Mouse (Mus musculus) forebrain, embryonic 12.5 days (tissue): Measurements from ENCODE around the gene Gm20388. TPM values are rescaled to one million over a fixed set of nuclear protein-coding genes. Genes with fewer than 3 reads are reported as not detected.

Source experiments
- ATAC-seq: fragments of 200-750 bp; cut with Nextera tagmentation; 2 replicates; pipeline ENCODE4 v1.8.0; 2017; ENCODE audit warnings: moderate TSS enrichment; ENCODE audit not compliant: low FRiP score
- H3K27ac ChIP-seq: fragments of 300-500 bp; sonication (generic); 2 replicates; pipeline ENCODE4 v1.5.1; 2016; ENCODE audit warnings: mild to moderate bottlenecking
- H3K27me3 ChIP-seq: fragments of 300-500 bp; sonication (generic); 2 replicates; pipeline ENCODE4 v1.6.1; 2016; ENCODE audit warnings: mild to moderate bottlenecking
- H3K36me3 ChIP-seq: fragments of 300-500 bp; sonication (generic); replicated peaks from 2 replicates; pipeline ENCODE4 v1.6.1; 2016; ENCODE audit warnings: mild to moderate bottlenecking
- H3K4me1 ChIP-seq: fragments of 300-500 bp; sonication (generic); 2 replicates; pipeline ENCODE4 v1.6.1; 2016
- H3K4me2 ChIP-seq: fragments of 300-500 bp; sonication (generic); 2 replicates; pipeline ENCODE4 v1.6.1; 2016; ENCODE audit warnings: mild to moderate bottlenecking, moderate library complexity
- H3K4me3 ChIP-seq: fragments of 300-500 bp; sonication (generic); replicated peaks from 2 replicates; pipeline ENCODE4 v1.5.1; 2016; ENCODE audit warnings: mild to moderate bottlenecking
- H3K9ac ChIP-seq: fragments of 300-500 bp; sonication (generic); 2 replicates; pipeline ENCODE4 v1.6.1; 2016; ENCODE audit warnings: mild to moderate bottlenecking
- H3K9me3 ChIP-seq: fragments of 300-500 bp; sonication (generic); 2 replicates; pipeline ENCODE4 v1.6.1; 2016
- WGBS: fragments of 180-500 bp; shearing (Covaris S2); methylation state at CpG from one replicate; pipeline ENCODE4 v1.1.7; 2016; 5-methylcytosine and 5-hydroxymethylcytosine counted together
- polyA plus RNA-seq: library from polyadenylated mRNA; unstranded; fragments of >200 nt; fragmentation: Nextera tagmentation; extraction: Ambion mirVana; gene quantifications from 2 replicates; pipeline ENCODE4 v1.2.1, GENCODE M21; 2016

The Gm20388 gene
- polyA plus RNA-seq, 1 experiment from 2014 or later = not detected

DNA sequence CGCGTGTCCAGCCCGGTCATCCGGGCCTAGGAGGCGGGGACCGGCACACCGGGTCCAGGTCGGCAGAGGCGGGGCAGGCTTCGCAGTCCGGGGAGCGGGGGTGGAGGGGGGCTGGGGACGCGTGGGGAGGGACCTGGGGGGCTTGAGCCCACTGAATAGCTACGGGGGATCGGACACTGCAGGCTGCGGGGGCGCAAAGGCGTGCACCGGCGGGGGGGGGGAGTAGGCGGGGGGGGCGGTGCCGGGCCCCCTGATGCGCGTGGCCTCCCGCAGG is 1173.2 kb downstream of the Gm20388 start:
- Histone ChIP-seq H3K36me3 (no peaks in the 10 kb centered on the region), H3K4me2 (peak overlapping the region; percentile 86), H3K27ac (no peak overlapping the region), H3K4me3 (peak overlapping the region; percentile 47), H3K9me3 (no peaks in the 10 kb centered on the region), H3K4me1 (peaks cover 25% of the 10 kb centered on the region), H3K27me3 (peaks cover 99% of the 10 kb centered on the region), H3K9ac (peak overlapping the region; percentile 21; the same call in 1 of the 2 replicates)
- no peak for ATAC-seq
- 1% methylated on average over 20 of the region's 27 CpGs for WGBS

DNA sequence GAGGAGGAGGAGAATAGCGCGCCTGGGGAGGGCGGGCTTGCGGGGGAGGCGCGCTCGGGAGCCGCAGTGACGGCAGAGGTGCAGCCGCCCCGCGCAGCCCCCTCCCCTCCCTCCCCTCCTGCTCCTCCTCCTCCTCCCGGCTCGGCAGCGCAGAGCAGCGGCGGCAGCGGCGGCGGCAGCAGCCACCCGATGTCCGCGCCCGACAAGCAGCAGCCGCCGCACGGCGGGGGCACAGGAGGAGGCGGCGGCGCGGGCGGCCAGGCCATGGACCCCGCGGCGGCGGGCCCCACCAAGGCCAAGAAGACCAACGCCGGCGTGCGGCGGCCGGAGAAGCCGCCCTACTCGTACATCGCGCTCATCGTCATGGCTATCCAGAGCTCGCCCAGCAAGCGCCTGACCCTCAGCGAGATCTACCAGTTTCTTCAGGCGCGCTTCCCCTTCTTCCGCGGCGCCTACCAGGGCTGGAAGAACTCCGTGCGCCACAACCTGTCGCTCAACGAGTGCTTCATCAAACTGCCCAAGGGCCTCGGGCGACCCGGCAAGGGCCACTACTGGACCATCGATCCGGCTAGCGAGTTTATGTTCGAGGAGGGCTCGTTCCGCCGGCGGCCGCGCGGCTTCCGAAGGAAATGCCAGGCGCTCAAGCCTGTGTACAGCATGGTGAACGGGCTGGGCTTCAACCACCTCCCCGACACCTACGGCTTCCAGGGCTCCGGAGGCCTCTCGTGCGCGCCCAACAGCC is 1173.7 kb downstream of the Gm20388 start, which contains the start of gene Foxf1:
Gene Foxf1 (plus strand): TSS at position 177 of the 742 bp plus-strand sequence.
- no peaks in the 10 kb centered on the region for H3K9me3 ChIP-seq
- H3K4me3 ChIP-seq = peak within 1 kb of the TSS; percentile 47
- peaks cover 25% of the 10 kb centered on the region for H3K4me1 ChIP-seq
- H3K36me3 ChIP-seq = no peaks in the 10 kb centered on the region
- under 1% methylated on average over 64 of the region's 83 CpGs for WGBS
- no peak within 1 kb of the TSS for H3K27ac ChIP-seq
- peaks cover 99% of the 10 kb centered on the region for H3K27me3 ChIP-seq
- peak; percentile 39 for ATAC-seq
- peak within 1 kb of the TSS; percentile 86 for H3K4me2 ChIP-seq
- peak within 1 kb of the TSS; percentile 38; the same call in 1 of the 2 replicates for H3K9ac ChIP-seq

DNA sequence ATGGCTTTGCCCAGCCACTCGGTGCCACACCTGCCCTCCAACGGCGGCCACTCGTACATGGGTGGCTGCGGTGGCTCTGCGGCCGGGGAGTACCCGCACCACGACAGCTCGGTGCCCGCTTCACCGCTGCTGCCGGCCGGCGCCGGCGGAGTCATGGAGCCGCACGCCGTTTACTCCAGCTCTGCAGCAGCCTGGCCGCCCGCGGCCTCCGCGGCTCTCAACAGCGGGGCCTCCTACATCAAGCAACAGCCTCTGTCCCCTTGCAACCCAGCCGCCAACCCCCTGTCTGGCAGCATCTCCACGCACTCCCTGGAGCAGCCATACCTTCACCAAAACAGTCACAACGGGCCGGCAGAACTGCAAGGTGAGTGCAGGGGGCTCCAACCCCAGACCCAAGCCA is 1174.4 kb downstream of the Gm20388 start:
- Histone ChIP-seq H3K27me3 (peaks cover 99% of the 10 kb centered on the region), H3K4me1 (peaks cover 25% of the 10 kb centered on the region), H3K27ac (no peak overlapping the region), H3K4me2 (peak overlapping the region; percentile 86), H3K9ac (no peak overlapping the region), H3K4me3 (peak overlapping the region; percentile 47), H3K36me3 (no peaks in the 10 kb centered on the region), H3K9me3 (no peaks in the 10 kb centered on the region)
- ATAC-seq = no peak
- under 1% methylated on average over 30 of the region's 30 CpGs for WGBS

DNA sequence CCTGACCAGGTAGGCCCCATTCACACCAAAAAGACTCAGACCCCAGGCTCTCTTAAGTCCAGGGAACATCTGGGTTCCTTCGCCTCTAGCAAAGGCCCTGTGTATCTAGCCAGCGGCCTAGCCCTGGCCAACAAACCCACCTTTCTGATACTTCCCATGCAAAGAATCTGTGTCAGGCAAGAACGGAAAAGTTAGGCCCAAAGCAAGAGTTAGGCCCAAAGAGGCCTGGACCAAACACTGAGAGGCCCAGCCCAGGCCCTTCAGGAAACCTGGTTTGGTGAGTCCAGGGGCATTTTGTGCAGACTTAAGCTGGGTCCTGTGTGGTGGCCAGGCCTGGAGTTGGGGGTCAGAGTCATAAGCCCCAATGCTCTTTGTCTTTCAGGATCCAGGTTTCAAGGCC is 1174.9 kb downstream of the Gm20388 start:
- no peak for ATAC-seq
- Histone ChIP-seq H3K36me3 (no peaks in the 10 kb centered on the region), H3K27me3 (peaks cover 99% of the 10 kb centered on the region), H3K4me1 (peaks cover 25% of the 10 kb centered on the region), H3K9ac (no peak overlapping the region), H3K4me2 (no peak overlapping the region), H3K9me3 (no peaks in the 10 kb centered on the region), H3K27ac (no peak overlapping the region), H3K4me3 (no peak overlapping the region)
- WGBS = 17% methylated on average over 3 of the region's 3 CpGs

DNA sequence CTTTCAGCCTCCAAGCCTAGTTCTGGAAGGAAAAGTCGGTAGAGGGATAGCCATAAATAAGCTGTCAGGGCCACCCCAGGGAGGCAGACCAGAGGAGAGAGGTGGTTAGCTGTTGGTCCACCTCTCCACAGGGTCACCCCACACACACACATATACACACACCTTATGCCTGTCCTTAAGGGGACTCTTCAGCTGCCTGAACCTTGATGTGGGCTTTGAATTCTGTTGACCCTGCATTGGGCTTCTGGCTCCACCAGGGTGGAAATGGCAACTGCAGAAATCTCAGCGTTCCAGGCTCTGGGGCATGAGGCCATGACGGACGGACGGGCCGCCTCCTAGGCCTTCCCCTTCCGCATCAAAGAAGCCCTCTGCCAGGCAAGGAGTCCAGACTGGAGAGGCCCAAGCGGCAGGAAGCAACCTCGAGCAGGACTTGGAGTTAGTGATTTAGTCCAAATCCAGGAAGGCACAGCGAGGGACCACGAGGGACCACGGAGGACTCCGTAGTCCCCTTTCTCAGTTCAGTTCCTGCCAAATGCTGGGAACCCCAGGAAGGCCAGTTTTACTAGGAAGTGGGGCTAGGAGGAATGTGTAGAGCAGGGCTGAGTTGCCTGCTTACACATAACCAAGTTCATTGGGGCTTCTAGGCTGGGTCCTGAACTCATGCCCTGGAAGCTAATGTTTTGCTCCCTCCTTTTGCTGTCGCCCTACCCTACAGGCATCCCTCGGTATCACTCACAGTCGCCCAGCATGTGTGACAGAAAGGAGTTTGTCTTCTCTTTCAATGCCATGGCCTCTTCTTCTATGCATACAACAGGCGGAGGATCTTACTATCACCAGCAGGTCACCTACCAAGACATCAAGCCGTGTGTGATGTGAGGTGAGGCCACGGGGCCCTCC is 1175.6 kb downstream of the Gm20388 start:
- Histone ChIP-seq H3K27me3 (peaks cover 99% of the 10 kb centered on the region), H3K4me3 (no peak overlapping the region), H3K36me3 (no peaks in the 10 kb centered on the region), H3K9me3 (no peaks in the 10 kb centered on the region), H3K27ac (no peak overlapping the region), H3K9ac (no peak overlapping the region), H3K4me1 (peaks cover 25% of the 10 kb centered on the region), H3K4me2 (no peak overlapping the region)
- WGBS = 7% methylated on average over 19 of the region's 19 CpGs
- no peak for ATAC-seq

DNA sequence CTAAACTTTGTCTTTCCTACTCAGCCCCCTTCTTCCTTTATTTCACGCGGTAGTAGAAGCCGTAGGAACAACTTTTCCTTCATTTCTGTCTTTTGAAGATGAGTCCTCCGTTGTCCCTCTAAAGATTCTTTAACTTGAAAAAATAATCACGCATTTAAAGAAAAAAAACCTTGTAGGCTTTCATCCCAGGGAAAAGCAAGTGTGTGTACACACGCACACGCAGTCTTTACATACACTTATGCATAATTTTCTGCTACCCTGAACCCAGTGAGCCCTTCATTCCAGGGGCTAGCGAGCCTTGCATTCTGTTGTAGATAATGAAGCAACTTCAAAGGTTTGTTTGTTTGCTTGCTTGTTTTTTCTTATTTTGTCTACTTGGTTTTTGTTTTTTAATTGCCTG is 1177.6 kb downstream of the Gm20388 start:
- WGBS = 1% methylated on average over 8 of the region's 8 CpGs
- Histone ChIP-seq H3K4me1 (peaks cover 18% of the 10 kb centered on the region), H3K4me2 (no peak overlapping the region), H3K27ac (no peak overlapping the region), H3K9me3 (no peaks in the 10 kb centered on the region), H3K27me3 (peaks cover 99% of the 10 kb centered on the region), H3K4me3 (no peak overlapping the region), H3K9ac (no peak overlapping the region), H3K36me3 (no peaks in the 10 kb centered on the region)
- ATAC-seq = no peak

DNA sequence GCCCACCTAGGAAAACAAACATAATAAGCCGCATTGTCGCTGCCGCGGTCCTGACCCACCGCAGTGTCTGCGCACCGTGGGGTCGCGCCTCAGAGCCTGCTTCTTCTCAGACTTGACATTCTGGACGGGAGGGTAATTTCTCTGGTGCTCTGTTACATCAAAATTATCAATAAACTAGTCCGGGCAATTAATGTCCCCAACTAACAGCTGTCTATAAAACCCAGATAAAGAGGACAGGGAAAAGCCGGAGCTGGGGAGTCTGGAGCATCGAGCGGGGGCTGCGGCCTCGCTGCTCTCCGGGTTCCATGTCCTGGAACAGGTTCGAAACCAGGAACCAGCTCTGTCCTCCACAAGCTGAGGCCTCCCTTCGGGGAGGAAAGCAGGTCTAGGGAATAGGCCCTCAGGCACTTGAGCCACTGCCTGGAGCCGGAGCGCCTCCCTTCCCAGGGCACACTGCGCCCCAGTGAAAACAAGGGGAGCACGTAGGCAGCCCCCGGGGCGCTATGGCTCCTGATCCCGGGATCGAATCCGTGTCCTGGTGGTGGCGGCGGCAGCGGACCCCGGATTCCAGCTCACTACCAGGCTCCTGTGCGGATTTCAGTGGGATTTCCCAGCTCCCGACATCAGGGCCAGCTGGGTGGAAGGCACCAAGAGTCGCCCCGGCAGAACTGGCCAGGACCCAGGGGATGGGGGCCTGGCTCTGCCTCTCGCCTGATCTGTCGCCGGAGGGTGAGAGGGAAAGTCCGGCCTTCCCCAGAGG is 1178.4 kb downstream of the Gm20388 start:
- no peak overlapping the region for H3K27ac ChIP-seq
- H3K27me3 ChIP-seq = peaks cover 99% of the 10 kb centered on the region
- H3K4me3 ChIP-seq = no peak overlapping the region
- H3K9ac ChIP-seq = no peak overlapping the region
- ATAC-seq = no peak
- no peaks in the 10 kb centered on the region for H3K9me3 ChIP-seq
- H3K4me1 ChIP-seq = peaks cover 11% of the 10 kb centered on the region
- H3K36me3 ChIP-seq = no peaks in the 10 kb centered on the region
- H3K4me2 ChIP-seq = no peak overlapping the region
- WGBS = under 1% methylated on average over 40 of the region's 40 CpGs

DNA sequence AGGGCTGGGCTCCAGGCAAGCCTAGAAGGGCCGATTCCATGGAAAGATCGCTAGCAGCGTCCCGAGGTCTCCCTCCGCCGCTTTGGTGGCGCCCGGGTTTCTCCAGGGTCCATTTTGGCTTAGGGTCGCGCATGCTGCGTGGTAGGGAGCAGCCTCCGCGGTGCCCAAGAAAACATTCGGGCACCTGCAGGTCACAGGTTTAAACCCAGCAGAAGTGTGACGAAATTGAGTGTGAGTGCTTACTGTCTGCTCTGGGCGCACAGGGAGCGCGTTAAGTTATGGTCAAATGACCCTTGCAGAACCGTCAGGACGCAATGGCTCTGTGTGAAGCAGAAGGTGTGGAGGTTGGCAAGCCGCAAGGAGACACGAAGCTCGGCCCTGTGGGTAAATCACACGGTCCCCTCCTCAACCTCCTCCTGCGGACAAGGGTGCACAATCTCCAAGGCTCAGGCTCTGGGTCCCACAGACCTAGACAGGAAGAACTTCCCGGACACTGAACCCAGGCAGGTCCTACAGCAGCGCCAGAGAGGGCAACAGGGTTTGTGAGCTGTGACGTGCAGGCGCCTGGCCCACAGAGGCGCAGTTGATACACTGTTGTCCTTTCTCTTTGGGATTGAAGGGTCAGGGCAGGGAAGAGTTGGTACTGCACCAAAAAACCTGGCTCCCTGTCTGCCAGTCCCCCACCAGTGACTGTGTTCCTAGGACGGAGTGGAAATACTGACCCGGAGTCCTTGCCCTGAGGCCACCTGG is 1179.2 kb downstream of the Gm20388 start:
- ATAC-seq = no peak
- WGBS = 2% methylated on average over 32 of the region's 32 CpGs

DNA sequence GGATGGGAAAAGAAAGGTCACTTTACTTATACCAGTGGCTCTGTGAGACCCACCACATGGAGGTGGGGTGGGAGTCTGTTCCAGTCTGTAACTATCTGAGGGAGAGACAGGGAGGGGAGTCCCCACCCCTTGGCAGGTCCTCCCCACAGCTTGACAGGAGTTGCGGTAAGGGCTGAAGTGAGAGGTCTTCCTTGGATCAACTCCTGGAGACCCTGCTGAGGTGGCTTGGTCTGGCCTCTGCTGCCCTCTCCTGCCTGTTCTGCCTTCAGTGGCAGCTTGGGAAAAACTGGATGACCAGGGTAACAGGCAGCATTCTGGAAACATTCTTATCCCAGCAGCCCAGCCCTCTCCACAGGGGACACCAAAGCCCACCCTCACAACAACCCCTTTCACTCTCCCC is 1180.1 kb downstream of the Gm20388 start:
- 0% methylated on average over 1 of the region's 1 CpGs for WGBS
- no peak for ATAC-seq

More for the DNA sequence above, 1179.2 kb downstream of the Gm20388 start:
- H3K9ac ChIP-seq = no peak overlapping the region
- no peak overlapping the region for H3K4me2 ChIP-seq
- no peaks in the 10 kb centered on the region for H3K9me3 ChIP-seq
- peaks cover 96% of the 10 kb centered on the region for H3K27me3 ChIP-seq
- peaks cover 3% of the 10 kb centered on the region for H3K4me1 ChIP-seq
- H3K27ac ChIP-seq = no peak overlapping the region
- no peak overlapping the region for H3K4me3 ChIP-seq
- no peaks in the 10 kb centered on the region for H3K36me3 ChIP-seq

DNA sequence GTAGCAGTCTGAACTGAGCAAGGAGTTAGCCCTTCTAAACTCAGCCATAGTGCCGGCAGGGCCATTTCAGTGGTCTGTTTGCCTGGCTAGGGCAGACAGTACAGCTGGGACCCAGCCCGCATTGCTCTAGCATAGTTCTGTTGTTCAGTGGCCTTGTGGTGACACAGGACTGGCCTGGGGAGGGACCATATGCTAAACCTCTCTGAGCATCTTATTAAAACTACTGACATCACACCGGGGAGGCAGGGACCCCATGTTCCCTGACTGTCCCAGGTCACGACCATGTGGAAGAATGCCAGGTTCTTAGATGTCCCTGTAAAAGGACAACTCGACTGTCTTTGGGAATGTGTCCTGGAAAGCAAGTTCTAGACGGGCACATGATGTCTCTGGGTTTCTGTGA is 1181.5 kb downstream of the Gm20388 start:
- H3K9me3 ChIP-seq = no peaks in the 10 kb centered on the region
- H3K27me3 ChIP-seq = peaks cover 72% of the 10 kb centered on the region
- peak; percentile 30; the same call in 1 of the 2 replicates for ATAC-seq
- peaks cover 11% of the 10 kb centered on the region for H3K36me3 ChIP-seq
- H3K4me2 ChIP-seq = no peak overlapping the region
- WGBS = 30% methylated on average over 6 of the region's 6 CpGs
- H3K27ac ChIP-seq = no peak overlapping the region
- no peak overlapping the region for H3K9ac ChIP-seq
- H3K4me3 ChIP-seq = no peak overlapping the region
- H3K4me1 ChIP-seq = no peaks in the 10 kb centered on the region; the same call in 1 of the 2 replicates

More for the DNA sequence above, 1180.1 kb downstream of the Gm20388 start:
- H3K27ac ChIP-seq = no peak overlapping the region
- peaks cover 87% of the 10 kb centered on the region for H3K27me3 ChIP-seq
- H3K36me3 ChIP-seq = no peaks in the 10 kb centered on the region
- no peak overlapping the region for H3K9ac ChIP-seq
- no peak overlapping the region for H3K4me3 ChIP-seq
- H3K4me2 ChIP-seq = no peak overlapping the region
- no peaks in the 10 kb centered on the region for H3K9me3 ChIP-seq
- no peaks in the 10 kb centered on the region; the same call in 1 of the 2 replicates for H3K4me1 ChIP-seq

DNA sequence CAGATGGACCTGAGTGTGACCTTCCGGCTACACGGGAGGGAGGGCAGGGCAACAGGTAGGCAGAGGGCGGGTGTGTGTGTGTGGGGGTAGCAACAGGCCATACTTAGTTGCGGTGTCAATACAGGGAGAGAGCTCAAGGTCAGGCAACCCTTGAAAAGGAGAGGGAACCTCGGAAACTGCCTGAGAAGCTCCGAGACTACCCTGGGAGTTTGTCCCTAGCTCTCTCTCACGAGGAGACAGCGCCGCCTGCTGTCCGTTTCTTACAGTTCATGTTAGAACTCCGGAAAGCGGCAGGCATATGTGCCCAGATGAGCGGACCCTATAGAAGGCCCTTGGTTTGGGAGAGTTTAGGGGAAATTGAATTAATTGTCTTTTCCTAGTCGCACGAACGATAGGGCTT is 1182.0 kb downstream of the Gm20388 start:
- H3K9me3 ChIP-seq = no peaks in the 10 kb centered on the region
- WGBS = 4% methylated on average over 16 of the region's 16 CpGs
- peaks cover 68% of the 10 kb centered on the region for H3K27me3 ChIP-seq
- H3K4me2 ChIP-seq = no peak overlapping the region
- H3K27ac ChIP-seq = no peak overlapping the region
- H3K9ac ChIP-seq = no peak overlapping the region
- peak; percentile 45 for ATAC-seq
- H3K4me3 ChIP-seq = no peak overlapping the region
- peaks cover 16% of the 10 kb centered on the region for H3K36me3 ChIP-seq
- no peaks in the 10 kb centered on the region; the same call in 1 of the 2 replicates for H3K4me1 ChIP-seq
